Mouse (Mus musculus) testis, adult 2 months (tissue): ENCODE data around the gene Ndufs7.
"Not testable (repeated sequence)": the region's sequence is repeated elsewhere in the genome, so short reads cannot be mapped to it uniquely, and the experiment has no call there.

Source experiments
- CTCF ChIP-seq: fragments of 200-500 bp; IDR thresholded peaks from 2 replicates; pipeline ENCODE4 v1.5.1; 2012; ENCODE audit warnings: low read depth, mild to moderate bottlenecking, inconsistent platforms, low read length, moderate library complexity; ENCODE audit not compliant: control insufficient read depth, insufficient read depth, insufficient replicate concordance
- POLR2A ChIP-seq: fragments of 200-500 bp; IDR thresholded peaks from 2 replicates; pipeline ENCODE4 v1.6.1; 2012; ENCODE audit warnings: low read depth, mild to moderate bottlenecking, inconsistent platforms, low read length, moderate library complexity; ENCODE audit not compliant: control insufficient read depth

DNA sequence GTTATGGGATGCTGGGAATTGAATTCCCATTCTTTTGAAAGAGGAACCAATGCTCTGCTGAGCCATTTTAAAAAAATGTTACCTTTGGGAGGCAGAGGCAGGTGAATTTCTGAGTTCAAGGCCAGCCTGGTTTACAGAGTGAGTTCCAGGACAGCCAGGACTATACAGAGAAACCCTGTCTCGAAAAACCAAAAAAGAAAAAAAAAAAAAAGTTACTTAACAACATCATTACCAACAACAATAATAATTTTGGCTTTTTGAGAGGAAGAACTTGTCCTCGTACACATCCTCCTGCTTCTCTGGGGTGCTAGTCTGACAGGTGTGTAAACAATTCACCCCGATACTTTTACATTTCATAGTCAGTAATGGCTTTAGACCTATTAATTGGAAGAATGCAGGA, 484 bp upstream of the Ndufs7 start:
- not testable (repeated sequence) for TF ChIP-seq POLR2A, CTCF
